Mouse (Mus musculus): ENCODE results near the gene Gm13696. TPM values are rescaled to one million over a fixed set of nuclear protein-coding genes. Genes with fewer than 3 reads are reported as not detected.

Gm13696 gene
- not detected in 2 replicates for polyA plus RNA-seq (2012; rRNA removed; ENCODE audit: low replicate concordance)

GRCm38 (mm10) chr2:83972823-83973222 is at the start of gene Gm13696:
Gene Gm13696, plus strand, starts transcription at chr2:83973123.

GRCm38 (mm10) chr2:83940931-83941361 is 32.0 kb upstream of the Gm13696 start, which contains the start of gene Zswim2:
Gene Zswim2, minus strand, starts transcription at chr2:83941228.

GRCm38 (mm10) chr2:83955393-83955792 is 17.5 kb upstream of the Gm13696 start, which contains the start of gene Gm13698:
Gene Gm13698, plus strand, starts transcription at chr2:83955693.

GRCm38 (mm10) chr2:83961203-83961602 is 11.7 kb upstream of the Gm13696 start, which contains the start of gene Gm13693:
Gene Gm13693, plus strand, starts transcription at chr2:83961503.

GRCm38 (mm10) chr2:83967013-83967412 is 5.9 kb upstream of the Gm13696 start, which contains the start of gene Gm13695:
Gene Gm13695, plus strand, starts transcription at chr2:83967313.

GRCm38 (mm10) chr2:83978633-83979032 is 5.7 kb downstream of the Gm13696 start, which contains the start of gene Gm13694:
Gene Gm13694, plus strand, starts transcription at chr2:83978933.

GRCm38 (mm10) chr2:83984443-83984842 is 11.5 kb downstream of the Gm13696 start, which contains the start of gene Gm13697:
Gene Gm13697, plus strand, starts transcription at chr2:83984743.

GRCm38 (mm10) chr2:83990253-83990652 is 17.3 kb downstream of the Gm13696 start, which contains the start of gene Gm13691:
Gene Gm13691, plus strand, starts transcription at chr2:83990553.

Other genes with a start within 250 kb of the Gm13696 start
- gene Itgav, start 248.7 kb upstream of the Gm13696 start, polyA plus RNA-seq (2012; rRNA removed; ENCODE audit: low replicate concordance), result 32.4 and 35.9 TPM in 2 replicates
- gene Fam171b, start 160.5 kb upstream of the Gm13696 start, polyA plus RNA-seq (2012; rRNA removed; ENCODE audit: low replicate concordance), result 0.08 and 0.33 TPM in 2 replicates
- gene Zswim2, start 31.9 kb upstream of the Gm13696 start, polyA plus RNA-seq (2012; rRNA removed; ENCODE audit: low replicate concordance), result not detected in 2 replicates
- not detected in 2 replicates for gene Gm13698, start 17.4 kb upstream of the Gm13696 start, polyA plus RNA-seq (2012; rRNA removed; ENCODE audit: low replicate concordance)
- not detected in 2 replicates for gene Gm13693, start 11.6 kb upstream of the Gm13696 start, polyA plus RNA-seq (2012; rRNA removed; ENCODE audit: low replicate concordance)
- gene Gm13695, start 5.8 kb upstream of the Gm13696 start, polyA plus RNA-seq (2012; rRNA removed; ENCODE audit: low replicate concordance), result not detected in 2 replicates
- gene Gm13694, start 5.8 kb downstream of the Gm13696 start, polyA plus RNA-seq (2012; rRNA removed; ENCODE audit: low replicate concordance), result not detected in 2 replicates
- gene Gm13697, start 11.6 kb downstream of the Gm13696 start, polyA plus RNA-seq (2012; rRNA removed; ENCODE audit: low replicate concordance), result not detected in 2 replicates
- not detected in 2 replicates for gene Gm13691, start 17.4 kb downstream of the Gm13696 start, polyA plus RNA-seq (2012; rRNA removed; ENCODE audit: low replicate concordance)